Comparison of ENCODE assay signal across 8 mouse cellular contexts in the genomic region with DNA sequence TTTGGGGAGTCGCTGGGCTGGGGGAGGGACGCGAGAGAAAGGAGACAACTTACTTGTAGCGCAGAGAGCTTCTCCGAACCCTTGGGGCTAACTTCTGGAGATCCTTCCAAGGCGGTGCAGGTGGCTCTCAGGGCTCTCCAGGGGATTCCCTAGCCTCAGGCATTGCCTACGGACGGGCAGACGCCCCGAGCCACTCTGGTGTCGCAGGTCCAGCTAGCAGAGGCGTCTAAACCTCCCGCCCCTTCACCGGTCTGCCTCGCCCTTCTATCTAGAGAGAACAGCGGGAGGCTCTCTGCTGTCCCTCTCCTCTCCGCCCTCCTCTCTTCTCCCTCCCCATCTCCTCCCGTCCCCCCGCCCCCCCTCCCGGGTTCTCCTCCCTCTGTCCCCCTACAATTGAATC. TPM values are rescaled to one million over a fixed set of nuclear protein-coding genes. Genes with fewer than 3 reads are reported as not detected.
DNase-seq lines count a peak whose midpoint lies in the region; ATAC-seq lines count a peak whose summit lies in the region.

A gene (minus strand): TSS at position 300 of the 400 bp plus-strand sequence.

- no peak within 1 kb of the TSS for H3K27ac ChIP-seq in liver, embryonic 15.5 days (replicated peaks)

- H3K4me2 ChIP-seq in liver, embryonic 15.5 days = peak within 1 kb of the TSS; percentile 59

- H3K27me3 ChIP-seq in liver, embryonic 15.5 days = peaks cover 47% of the 10 kb centered on the region

- H3K9ac ChIP-seq in liver, embryonic 15.5 days = no peak within 1 kb of the TSS

- peak within 1 kb of the TSS; percentile 34 for H3K4me3 ChIP-seq in liver, embryonic 15.5 days (replicated peaks)

- WGBS in liver, embryonic 15.5 days (ENCODE audit: insufficient replicate concordance) = 3% methylated on average over 19 of the region's 20 CpGs

- no peaks in the 10 kb centered on the region for H3K36me3 ChIP-seq in liver, embryonic 15.5 days (replicated peaks)

- intact Hi-C loops in heart, postnatal 25 days (cut with DNase I) = loop anchor here (10.0 kb wide), 1 partner anchor 399 kb away; no protein-coding TSS in a partner anchor

- peaks cover 22% of the 10 kb centered on the region for H3K4me1 ChIP-seq in liver, embryonic 15.5 days (replicated peaks)

- no peaks in the 10 kb centered on the region for H3K9me3 ChIP-seq in liver, embryonic 15.5 days (replicated peaks)

- peak; percentile 47; the same call in 1 of the 2 replicates for ATAC-seq in liver, embryonic 15.5 days (ENCODE audit: insufficient read depth)

- DNase-seq in adrenal gland, postnatal 10 days = peak; percentile 22
- DNase-seq in adrenal gland, postnatal 25 days = no peak
- DNase-seq in embryo, embryonic 9.5 days (ENCODE audit: extremely low spot score) = peak; percentile 29
- DNase-seq in heart, postnatal 25 days (ENCODE audit: low spot score) = no peak
- no peak for DNase-seq in testis, postnatal 14 days (ENCODE audit: low spot score)
- no peak for DNase-seq in thymus, adult 18-20 months
- no peak for DNase-seq in MN1 (ENCODE audit: low spot score)

RNA-seq across cellular contexts. Expression of the gene that starts here (rescaled TPM):
- total RNA-seq in adrenal gland, postnatal 10 days (2021) = under 1 TPM; 0.33 TPM
- 0.52 and 0.91 TPM in 2 replicates for total RNA-seq in adrenal gland, postnatal 25 days (2021)
- 10 to 100 TPM; 50.8 to 56.0 TPM for total RNA-seq in heart, postnatal 25 days (2021)
- 1.2 TPM in 2 replicates for polyA plus RNA-seq in liver, embryonic 15.5 days (2015; fragmentation: Nextera tagmentation; extraction: Ambion mirVana)

Comparison
In these comparisons a context has a peak if more than half of its experiments do, and no peak if none do; other contexts are left out.
1. RNA of the gene that starts here (total RNA-seq): 50.8 to 56.0 TPM in heart, postnatal 25 days; 0.52 to 0.91 TPM in adrenal gland, postnatal 25 days and 0.33 TPM in adrenal gland, postnatal 10 days; every median in the first group is over 10 times any median in the second.
2. Peak in DNase-seq in adrenal gland, postnatal 10 days; RNA of the gene not detected or under 1 TPM.